Mouse (Mus musculus) heart, embryonic 14.5 days (tissue): Measurements from ENCODE around the gene Stx2. TPM values are rescaled to one million over a fixed set of nuclear protein-coding genes. Genes with fewer than 3 reads are reported as not detected.

Source experiments
- ATAC-seq: fragments of 200-750 bp; cut with Nextera tagmentation; 2 replicates; pipeline ENCODE4 v1.8.0; 2017; ENCODE audit warnings: low read depth, moderate TSS enrichment; ENCODE audit not compliant: insufficient number of reproducible peaks, insufficient read depth, low FRiP score
- H3K27ac ChIP-seq, 2 experiments: fragments of 200-500 bp in 1 of 2; fragments of 300-500 bp in 1 of 2; sonication (generic) in 1 of 2; replicated peaks in 1 of 2; 2 replicates each; pipeline ENCODE4 v1.5.1; 2012 to 2014; ENCODE audit warnings: low read depth in 2 of 2, low read length in 2 of 2, control low read depth in 1 of 2, mild to moderate bottlenecking in 1 of 2, mixed read lengths in 1 of 2; ENCODE audit not compliant: control insufficient read depth in 1 of 2, insufficient read depth in 1 of 2
- H3K27me3 ChIP-seq: fragments of 300-500 bp; sonication (generic); 2 replicates; pipeline ENCODE4 v1.6.1; 2014; ENCODE audit warnings: mild to moderate bottlenecking, low read length, control low read depth; ENCODE audit not compliant: control insufficient read depth, insufficient read depth
- H3K36me3 ChIP-seq: fragments of 300-500 bp; sonication (generic); 2 replicates; pipeline ENCODE4 v1.6.1; 2014; ENCODE audit warnings: mild to moderate bottlenecking, control low read depth, low read length, mixed read lengths; ENCODE audit not compliant: control insufficient read depth, insufficient read depth
- H3K4me1 ChIP-seq, 2 experiments: fragments of 200-500 bp in 1 of 2; fragments of 300-500 bp in 1 of 2; sonication (generic) in 1 of 2; 2 replicates each; pipeline ENCODE4 v1.6.1; 2012 to 2014; ENCODE audit warnings: low read length in 2 of 2, control low read depth in 1 of 2, mixed read lengths in 1 of 2; ENCODE audit not compliant: control insufficient read depth in 2 of 2, insufficient read depth in 2 of 2
- H3K4me2 ChIP-seq: fragments of 300-500 bp; sonication (generic); 2 replicates; pipeline ENCODE4 v1.6.1; 2014; ENCODE audit warnings: mild to moderate bottlenecking, low read length
- H3K4me3 ChIP-seq, 2 experiments: fragments of 200-500 bp in 1 of 2; fragments of 300-500 bp in 1 of 2; sonication (generic) in 1 of 2; 2 replicates each; pipeline ENCODE4 v1.5.1; 2012 to 2014; ENCODE audit warnings: low read length in 2 of 2, mild to moderate bottlenecking in 2 of 2, control low read depth in 1 of 2, low read depth in 1 of 2, moderate library complexity in 1 of 2; ENCODE audit not compliant: control insufficient read depth in 1 of 2, insufficient read depth in 1 of 2
- H3K9ac ChIP-seq: fragments of 300-500 bp; sonication (generic); 2 replicates; pipeline ENCODE4 v1.6.1; 2014; ENCODE audit warnings: mild to moderate bottlenecking, low read length
- H3K9me3 ChIP-seq: fragments of 300-500 bp; sonication (generic); 2 replicates; pipeline ENCODE4 v1.6.1; 2016; ENCODE audit warnings: low read length, control low read depth; ENCODE audit not compliant: control insufficient read depth
- WGBS: fragments of 180-500 bp; shearing (Covaris S2); extraction: QIAGEN DNeasy Blood & Tissue Kit; methylation state at CpG from one replicate; pipeline ENCODE4 v1.1.7; 2014; 5-methylcytosine and 5-hydroxymethylcytosine counted together
- polyA plus RNA-seq: library from polyadenylated mRNA; unstranded; fragments of >200 nt; fragmentation: Nextera tagmentation; extraction: Ambion mirVana; gene quantifications from 2 replicates; pipeline ENCODE4 v1.2.1, GENCODE M21; 2014

The Stx2 gene
- polyA plus RNA-seq: 21.3 and 21.4 TPM in 2 replicates

DNA sequence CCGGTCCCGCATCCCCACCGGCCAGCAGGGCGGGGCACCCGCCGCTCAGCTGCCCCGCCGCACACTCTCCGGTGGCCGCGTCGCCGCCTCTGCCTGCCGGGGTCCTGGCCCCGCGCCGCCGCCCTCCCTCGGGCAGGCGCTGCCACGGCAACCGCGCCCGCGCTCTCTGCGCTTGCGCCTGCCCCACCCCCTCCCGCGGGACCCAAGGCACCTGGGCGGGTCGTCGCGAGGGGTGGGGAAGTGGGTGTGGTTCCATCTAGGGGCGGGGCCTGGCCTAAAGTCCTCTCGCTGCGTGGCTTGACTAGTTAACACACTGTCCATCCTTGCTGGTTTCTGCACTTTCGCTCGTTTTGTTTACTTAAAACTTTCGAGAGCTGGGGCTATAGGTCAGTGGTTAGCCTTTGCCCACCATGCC is at the start of gene Stx2:
Gene Stx2 (minus strand): TSS at position 163 of the 415 bp plus-strand sequence.
- peak within 1 kb of the TSS in 1 of 2 experiments; percentile 12; a peak in 2 of 4 replicates for H3K27ac ChIP-seq
- under 1% methylated on average over 33 of the region's 39 CpGs for WGBS
- H3K4me3 ChIP-seq: peak within 1 kb of the TSS; percentile 56 to 66
- peak within 1 kb of the TSS; percentile 77 for H3K9ac ChIP-seq
- H3K36me3 ChIP-seq: peaks cover 6% of the 10 kb centered on the region; the same call in 1 of the 2 replicates
- ATAC-seq: peak; percentile 89
- H3K27me3 ChIP-seq: no peaks in the 10 kb centered on the region
- no peaks in the 10 kb centered on the region for H3K9me3 ChIP-seq
- peaks cover 3 to 9% of the 10 kb centered on the region in 2 experiments; a peak in 3 of 4 replicates for H3K4me1 ChIP-seq
- H3K4me2 ChIP-seq: peak within 1 kb of the TSS; percentile 85

GRCm38 (mm10) chr5:129054675-129055284 is 46.4 kb upstream of the Stx2 start:
- no peaks in the 10 kb centered on the region for H3K36me3 ChIP-seq
- no peak overlapping the region for H3K4me2 ChIP-seq
- no peak overlapping the region for H3K4me3 ChIP-seq
- peaks cover 4% of the 10 kb centered on the region; the same call in 1 of the 2 replicates for H3K27me3 ChIP-seq
- 78% methylated on average over 9 of the region's 9 CpGs for WGBS
- H3K9me3 ChIP-seq: no peaks in the 10 kb centered on the region
- ATAC-seq: no peak
- no peak overlapping the region for H3K9ac ChIP-seq
- H3K4me1 ChIP-seq: no peaks in the 10 kb centered on the region
- no peak overlapping the region for H3K27ac ChIP-seq

DNA sequence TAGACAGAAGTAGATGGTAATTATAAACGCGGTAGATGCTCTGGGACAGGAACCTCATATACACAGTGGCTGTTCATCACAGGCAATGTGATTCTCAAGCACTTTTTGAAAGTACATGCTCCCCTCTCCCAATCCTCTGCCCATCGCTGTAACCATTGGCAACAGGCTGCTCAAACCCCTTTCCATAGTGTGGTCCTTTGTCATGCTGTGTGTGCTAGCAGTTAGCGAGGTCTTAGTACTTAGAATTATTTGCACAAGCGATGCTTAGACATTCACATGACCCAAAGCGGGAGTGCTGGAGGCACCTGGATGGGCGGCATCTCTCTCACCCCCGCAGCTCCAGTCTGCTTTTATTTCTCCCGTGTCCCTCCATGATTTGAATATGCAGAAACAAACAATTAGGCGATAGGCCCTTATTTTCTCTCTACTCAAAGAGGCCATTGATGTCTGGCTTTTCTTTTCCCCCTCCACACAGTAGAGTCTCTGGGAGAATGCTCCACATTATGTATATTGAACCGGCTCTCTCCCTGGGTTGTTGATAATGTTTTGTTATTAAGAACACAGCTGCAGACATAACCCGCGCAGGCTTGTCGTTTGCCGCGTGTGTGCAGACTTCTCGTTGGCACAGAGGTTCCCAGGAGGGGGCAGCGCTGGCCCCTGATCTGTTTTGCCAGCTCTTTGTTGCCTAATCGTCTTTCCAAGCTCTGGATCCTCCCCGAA is 44.4 kb upstream of the Stx2 start:
- Histone ChIP-seq H3K9me3 (no peaks in the 10 kb centered on the region), H3K36me3 (no peaks in the 10 kb centered on the region), H3K4me3 (no peak overlapping the region), H3K27ac (no peak overlapping the region), H3K4me1 (no peaks in the 10 kb centered on the region), H3K27me3 (no peaks in the 10 kb centered on the region), H3K4me2 (no peak overlapping the region), H3K9ac (no peak overlapping the region)
- WGBS: 44% methylated on average over 20 of the region's 20 CpGs
- no peak for ATAC-seq

DNA sequence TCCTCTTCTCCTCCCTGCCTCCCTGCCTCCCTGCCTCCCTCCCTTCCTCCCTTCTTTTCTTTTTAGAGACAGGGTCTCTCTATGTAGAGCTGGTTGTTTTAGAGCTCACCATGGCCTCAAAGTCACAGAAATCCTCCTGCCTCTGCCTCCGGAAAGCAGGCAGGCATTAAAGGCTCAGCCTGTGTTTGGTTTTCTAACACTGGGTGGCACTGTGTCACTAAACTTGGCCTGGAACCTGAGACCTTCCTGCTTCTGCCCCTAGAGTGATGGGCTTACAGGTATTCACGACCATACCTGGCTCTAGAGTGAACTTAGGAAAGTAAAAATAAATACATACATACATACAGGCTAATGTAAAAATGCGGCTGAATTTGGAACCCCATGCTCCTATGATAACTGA is 43.5 kb upstream of the Stx2 start:
- Histone ChIP-seq H3K4me3 (no peak overlapping the region), H3K9ac (no peak overlapping the region), H3K36me3 (no peaks in the 10 kb centered on the region), H3K27me3 (no peaks in the 10 kb centered on the region), H3K27ac (no peak overlapping the region), H3K4me2 (no peak overlapping the region), H3K4me1 (no peaks in the 10 kb centered on the region), H3K9me3 (no peaks in the 10 kb centered on the region)
- ATAC-seq: no peak
- WGBS: 70% methylated on average over 3 of the region's 3 CpGs

DNA sequence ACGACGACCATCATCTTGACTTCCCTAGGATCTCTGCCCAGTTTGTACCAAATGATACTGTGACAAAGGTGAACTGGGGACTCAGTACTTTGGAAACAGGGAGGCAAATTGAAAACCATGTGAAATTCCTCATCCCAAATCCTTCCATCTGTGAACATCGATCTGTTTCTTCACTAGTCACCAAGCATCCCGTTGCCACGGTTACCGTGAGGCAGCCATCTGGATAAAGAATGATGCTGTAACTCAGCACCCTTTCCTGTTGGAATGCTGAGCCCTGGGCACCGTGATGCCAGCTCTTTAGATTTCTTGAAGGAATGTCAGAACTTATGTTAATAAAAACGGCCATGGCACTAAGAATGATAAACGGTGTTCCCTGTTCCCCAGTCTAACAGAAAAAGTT is 41.0 kb upstream of the Stx2 start:
- Histone ChIP-seq H3K27me3 (no peaks in the 10 kb centered on the region), H3K9me3 (no peaks in the 10 kb centered on the region), H3K4me3 (no peak overlapping the region), H3K4me2 (no peak overlapping the region), H3K4me1 (no peaks in the 10 kb centered on the region), H3K27ac (no peak overlapping the region), H3K9ac (no peak overlapping the region), H3K36me3 (no peaks in the 10 kb centered on the region)
- 77% methylated on average over 9 of the region's 9 CpGs for WGBS
- no peak for ATAC-seq

- 56% methylated on average over 26 of the region's 26 CpGs for WGBS
- Histone ChIP-seq H3K27me3 (no peaks in the 10 kb centered on the region), H3K36me3 (no peaks in the 10 kb centered on the region), H3K4me2 (no peak overlapping the region), H3K9ac (no peak overlapping the region), H3K9me3 (no peaks in the 10 kb centered on the region), H3K27ac (no peak overlapping the region), H3K4me3 (no peak overlapping the region), H3K4me1 (no peaks in the 10 kb centered on the region)
- no peak for ATAC-seq
Observed at GRCm38 (mm10) chr5:129045641-129046580, 37.5 kb upstream of the Stx2 start.

- Histone ChIP-seq H3K27me3 (no peaks in the 10 kb centered on the region), H3K9me3 (no peaks in the 10 kb centered on the region), H3K27ac (no peak overlapping the region), H3K4me2 (no peak overlapping the region), H3K4me3 (no peak overlapping the region), H3K36me3 (no peaks in the 10 kb centered on the region), H3K9ac (no peak overlapping the region), H3K4me1 (no peaks in the 10 kb centered on the region)
- ATAC-seq: no peak
- 72% methylated on average over 7 of the region's 7 CpGs for WGBS
Observed at GRCm38 (mm10) chr5:129037739-129038138, 29.4 kb upstream of the Stx2 start.
